Mouse (Mus musculus): Measurements from ENCODE around the gene Cdkal1.
A peak's percentile ranks its signal among the peaks of the same experiment; 100 is the strongest.

The Cdkal1 gene

DNA sequence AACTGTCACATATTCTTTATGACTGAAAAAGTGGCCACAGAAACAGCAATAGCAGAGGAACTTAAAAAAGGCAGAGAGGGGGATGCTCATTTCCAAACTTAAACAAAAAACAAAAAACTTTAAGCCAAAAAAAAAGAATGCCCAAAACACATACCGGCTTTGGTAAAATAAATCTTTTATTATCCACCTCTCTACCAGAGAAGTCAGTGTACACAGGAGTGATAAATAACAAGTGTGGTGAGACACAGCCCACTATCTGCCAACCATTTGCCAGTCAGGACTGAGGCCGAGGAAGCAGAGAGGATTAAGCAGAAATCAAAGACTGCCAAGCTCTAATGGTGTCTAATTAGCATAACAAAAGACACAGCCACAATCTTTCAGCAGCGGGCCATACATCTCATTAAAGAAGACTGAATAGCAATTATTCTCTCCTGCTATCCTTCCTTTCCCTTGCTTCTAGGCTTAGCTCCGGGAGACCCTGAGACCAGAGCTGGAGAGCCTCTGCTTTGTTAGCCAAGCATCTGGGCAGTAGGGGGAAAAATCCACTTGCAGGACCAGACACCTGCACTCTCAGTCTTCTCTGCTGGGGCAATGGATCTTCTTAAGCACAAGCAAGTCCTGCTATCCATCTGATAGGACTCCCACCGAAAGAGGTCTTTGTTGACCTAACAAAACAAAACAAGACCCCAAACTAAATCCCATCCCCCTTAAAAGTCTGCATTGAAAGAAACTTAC lies 484.6 kb downstream of the Cdkal1 start:
- no peak for ATAC-seq (ENCODE audit: insufficient number of reproducible peaks, low FRiP score, low TSS enrichment)

DNA sequence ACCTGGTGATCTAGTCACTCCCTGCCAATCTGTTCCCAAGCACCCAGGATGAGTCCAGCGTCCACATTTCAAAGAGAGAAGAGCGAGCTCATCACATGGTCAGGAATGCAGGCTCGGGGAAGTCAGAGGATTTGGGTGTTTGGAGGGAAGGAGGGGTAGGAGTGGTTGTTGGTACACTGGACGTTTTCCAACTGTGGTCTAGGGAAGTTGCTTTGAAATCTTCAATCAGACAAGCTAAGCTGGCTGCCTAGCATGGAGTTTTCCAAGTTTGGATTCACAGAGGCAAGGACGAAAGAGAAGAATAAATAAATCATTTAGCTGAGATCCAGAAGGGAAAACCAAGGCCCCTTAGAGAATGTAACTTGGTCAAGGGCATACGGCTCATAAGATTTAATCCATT lies 486.7 kb downstream of the Cdkal1 start:
- ATAC-seq (ENCODE audit: insufficient number of reproducible peaks, low FRiP score, low TSS enrichment) = no peak

DNA sequence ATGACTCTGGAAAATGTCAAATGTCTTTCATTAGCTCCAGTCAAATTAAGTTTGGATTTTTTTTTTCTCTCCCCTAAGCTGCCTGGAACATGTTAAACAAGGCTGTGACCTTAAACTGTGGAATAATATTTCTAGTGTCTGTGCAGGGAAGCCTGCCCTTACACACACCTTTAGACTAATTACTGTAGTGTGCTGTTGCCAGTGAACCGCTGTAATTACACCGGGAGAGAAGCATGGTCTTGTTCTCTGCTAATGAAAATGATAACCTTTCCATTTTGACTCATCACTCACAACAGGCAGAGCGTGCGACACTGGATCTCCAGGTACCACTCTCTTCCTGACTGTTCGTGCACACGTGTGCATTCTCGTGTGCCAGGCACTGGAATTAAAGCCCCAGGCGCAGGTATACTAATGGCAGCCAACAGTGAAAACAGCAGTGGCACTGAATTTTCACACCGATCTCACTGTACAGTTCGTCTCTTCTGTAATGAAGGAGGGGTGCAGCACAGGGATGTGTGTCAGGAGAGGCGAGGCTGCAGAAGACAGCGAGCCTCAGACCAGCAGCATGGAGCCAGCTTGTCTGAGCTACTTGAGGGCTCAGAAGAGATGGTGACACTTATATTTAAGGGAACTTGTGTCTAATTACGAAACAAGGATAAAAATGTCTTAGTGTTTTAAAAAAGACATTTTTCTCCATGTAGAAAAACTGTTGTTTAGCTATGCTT lies 490.4 kb downstream of the Cdkal1 start:
- no peak for ATAC-seq (ENCODE audit: insufficient number of reproducible peaks, low FRiP score, low TSS enrichment)

DNA sequence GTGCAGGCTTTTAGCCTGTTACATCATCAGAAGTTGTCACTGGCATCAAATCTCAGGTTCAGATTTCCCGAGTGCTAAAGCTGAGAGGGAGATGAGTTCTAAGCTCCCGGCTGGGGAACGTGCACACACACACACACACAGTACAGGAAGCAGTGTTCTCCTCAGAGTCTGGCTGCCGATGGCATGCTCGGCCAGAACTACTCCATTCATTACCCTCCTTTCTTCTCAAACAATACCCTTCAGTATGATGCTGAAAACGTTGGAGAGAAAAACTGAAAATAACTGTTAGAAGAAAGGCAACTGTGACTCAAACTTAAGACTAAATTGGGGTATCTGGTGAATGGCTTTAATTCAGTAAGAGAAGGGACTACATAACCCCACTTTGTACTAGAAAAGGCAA lies 491.5 kb downstream of the Cdkal1 start:
- no peak for ATAC-seq (ENCODE audit: insufficient number of reproducible peaks, low FRiP score, low TSS enrichment)

DNA sequence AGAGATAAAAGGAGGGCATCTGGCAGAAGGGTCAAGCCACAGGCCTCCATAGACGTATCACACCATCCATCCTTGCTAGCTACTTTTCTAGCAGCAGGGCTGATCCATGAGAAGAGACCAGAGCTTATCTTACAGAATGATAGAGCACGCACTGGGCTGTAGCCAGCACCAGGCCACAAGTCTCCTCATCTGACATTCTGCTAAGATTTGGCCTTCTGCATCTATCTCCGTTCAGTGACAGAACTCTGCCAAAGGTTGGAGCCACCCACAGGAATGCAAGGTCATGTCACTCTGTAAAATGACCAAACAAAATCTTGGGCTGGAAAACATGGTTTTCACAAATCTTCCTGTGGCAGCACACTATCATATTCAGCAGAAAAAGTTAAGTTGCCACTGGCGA lies 493.6 kb downstream of the Cdkal1 start:
- ATAC-seq (ENCODE audit: insufficient number of reproducible peaks, low FRiP score, low TSS enrichment) = no peak

DNA sequence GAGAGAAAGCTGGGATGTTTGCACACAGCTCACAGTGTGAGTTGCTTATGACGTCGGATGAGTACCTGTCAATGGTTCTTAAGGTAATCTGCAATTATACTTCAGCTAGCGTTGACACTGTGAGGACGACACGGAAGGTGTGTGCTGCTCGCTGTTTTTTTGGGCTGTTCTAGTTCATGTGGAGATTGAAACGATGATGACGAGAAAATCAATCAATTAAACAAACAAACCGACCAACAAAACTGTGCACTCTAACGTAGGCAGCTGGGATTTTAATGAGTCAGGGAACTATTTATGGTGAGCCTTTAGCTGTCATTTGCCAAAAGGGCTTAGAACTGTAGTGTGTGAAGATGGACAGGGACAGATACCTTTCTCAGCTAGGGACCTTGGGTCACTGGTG lies 494.6 kb downstream of the Cdkal1 start:
- no peak for ATAC-seq (ENCODE audit: insufficient number of reproducible peaks, low FRiP score, low TSS enrichment)

DNA sequence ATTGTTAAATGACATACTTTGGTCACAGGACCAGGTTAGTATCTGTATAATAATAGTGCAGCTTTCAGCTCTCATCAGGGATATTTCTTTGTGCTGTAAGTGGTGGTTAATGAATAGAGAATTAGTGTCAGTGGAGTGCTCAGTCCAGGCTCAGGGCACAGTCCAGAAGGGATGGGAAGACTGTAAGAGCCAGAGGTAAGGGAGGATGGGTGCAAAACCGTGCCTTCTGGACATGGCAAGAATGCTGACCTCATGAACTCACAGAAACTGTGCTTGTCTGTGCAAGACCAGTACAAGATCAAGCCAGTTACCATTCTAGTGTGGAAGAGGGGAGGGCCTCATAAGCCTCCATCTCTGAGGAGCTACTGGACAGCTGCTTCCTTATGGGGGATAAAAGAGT lies 496.1 kb downstream of the Cdkal1 start:
- no peak for ATAC-seq (ENCODE audit: insufficient number of reproducible peaks, low FRiP score, low TSS enrichment)

DNA sequence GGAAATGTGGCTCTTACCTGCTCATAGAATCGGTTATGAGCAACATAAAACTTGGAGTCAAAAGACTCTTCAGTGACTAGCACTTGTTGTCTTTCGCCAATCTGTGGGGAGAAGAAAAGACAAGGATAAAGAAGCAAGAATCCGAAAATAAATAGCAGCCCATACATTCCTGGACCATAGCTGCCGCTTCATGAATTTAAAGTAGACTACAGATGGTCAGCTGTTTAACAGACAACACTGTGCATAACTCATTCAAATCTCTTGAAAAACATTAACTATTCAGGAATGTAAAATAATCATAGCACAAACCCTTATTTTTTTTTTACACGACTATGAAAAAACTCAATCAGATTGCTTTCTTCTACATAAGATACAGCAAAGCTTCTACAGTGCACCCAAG lies 498.0 kb downstream of the Cdkal1 start:
- ATAC-seq (ENCODE audit: insufficient number of reproducible peaks, low FRiP score, low TSS enrichment) = no peak

DNA sequence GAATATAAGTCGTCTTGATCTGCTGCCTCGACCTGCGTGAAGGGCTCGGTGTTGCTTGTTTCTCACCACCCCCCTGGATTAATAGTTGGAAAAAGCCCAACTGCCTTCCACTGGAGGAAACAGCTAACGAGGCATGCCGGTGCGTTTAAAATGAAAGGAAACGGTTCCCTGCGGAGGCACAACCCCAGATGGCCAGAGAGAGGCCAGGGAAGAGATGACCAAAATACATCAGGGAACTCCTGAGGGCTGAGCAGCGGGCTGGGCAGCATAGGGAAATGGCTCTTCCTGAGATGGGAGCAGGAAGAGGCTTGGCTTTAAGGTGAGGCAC lies 499.4 kb downstream of the Cdkal1 start:
- peak; percentile 81 for ATAC-seq (ENCODE audit: insufficient number of reproducible peaks, low FRiP score, low TSS enrichment)

DNA sequence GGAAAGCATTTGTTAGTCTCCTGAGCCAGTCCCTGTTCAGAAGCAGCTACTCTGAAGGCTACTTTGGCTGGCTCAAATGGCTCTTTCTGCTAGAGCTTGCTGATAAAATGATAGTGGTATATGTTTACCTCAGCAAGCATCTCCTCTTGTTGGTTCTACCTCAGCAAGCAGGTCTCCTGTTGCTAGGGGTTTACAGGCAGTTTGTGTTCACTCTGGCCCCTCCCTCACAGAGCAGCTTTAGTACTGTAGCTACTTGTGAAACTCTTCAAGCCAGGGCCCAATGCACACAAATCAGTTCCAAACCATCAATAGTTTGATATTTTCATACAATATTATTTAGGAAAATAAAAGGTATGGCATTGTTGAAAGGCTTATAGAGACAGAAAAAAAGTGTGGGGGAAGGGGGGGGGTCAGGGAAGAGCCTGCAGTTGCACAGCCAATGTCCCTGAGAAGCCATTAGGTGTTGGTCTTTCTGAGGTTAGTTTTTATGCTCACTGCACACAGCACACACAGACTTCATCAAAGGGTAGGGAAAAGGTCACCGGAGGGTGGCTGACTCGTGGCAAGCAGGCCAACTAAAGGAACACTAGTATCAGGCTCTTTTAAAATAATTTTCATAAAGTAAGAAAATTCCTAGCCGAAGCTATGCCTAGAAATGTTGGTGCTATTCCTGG lies 499.9 kb downstream of the Cdkal1 start:
- no peak for ATAC-seq (ENCODE audit: insufficient number of reproducible peaks, low FRiP score, low TSS enrichment)

DNA sequence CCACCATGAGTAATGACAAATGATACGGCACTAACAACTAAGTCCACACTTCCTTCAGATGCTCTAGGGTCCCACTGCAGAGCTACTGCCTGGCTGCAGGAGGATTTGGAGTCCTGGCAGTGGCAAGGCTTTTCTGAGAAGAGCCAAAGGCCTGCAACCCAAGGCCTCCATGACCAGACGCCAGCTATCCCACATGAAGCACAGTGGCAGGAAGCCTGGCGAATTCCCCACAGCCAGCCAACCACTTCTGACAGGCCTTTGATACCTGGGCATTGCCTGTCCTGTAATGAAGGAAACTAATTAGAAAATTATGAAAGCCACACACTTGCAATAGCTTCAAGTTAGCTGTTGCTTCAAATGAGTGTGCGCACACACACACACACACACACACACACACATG lies 500.5 kb downstream of the Cdkal1 start:
- no peak for ATAC-seq (ENCODE audit: insufficient number of reproducible peaks, low FRiP score, low TSS enrichment)

DNA sequence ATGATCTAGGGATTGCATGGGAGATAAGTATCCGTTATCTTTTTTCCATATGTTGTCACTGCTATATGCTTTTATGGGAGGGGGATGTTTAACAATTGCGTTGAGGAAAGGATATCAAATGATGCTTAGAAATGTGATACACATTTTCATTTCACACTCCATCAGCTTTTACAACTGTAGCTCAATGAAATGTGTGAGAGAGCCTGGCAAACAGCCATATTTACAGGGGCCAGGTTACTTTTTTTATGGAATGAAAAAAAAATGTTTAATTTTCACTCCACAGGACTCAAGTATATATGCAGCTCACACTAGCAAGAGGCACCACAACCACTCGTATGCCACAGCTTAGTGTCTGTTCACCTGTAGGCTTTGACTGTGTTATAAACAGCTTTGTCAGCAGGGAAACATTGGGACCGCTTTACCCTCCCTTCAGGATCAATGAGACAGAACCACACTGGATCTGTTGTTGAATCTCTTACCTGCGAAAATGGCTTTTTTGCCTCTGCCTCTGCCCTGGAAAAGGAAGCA lies 501.5 kb downstream of the Cdkal1 start:
- no peak for ATAC-seq (ENCODE audit: insufficient number of reproducible peaks, low FRiP score, low TSS enrichment)

DNA sequence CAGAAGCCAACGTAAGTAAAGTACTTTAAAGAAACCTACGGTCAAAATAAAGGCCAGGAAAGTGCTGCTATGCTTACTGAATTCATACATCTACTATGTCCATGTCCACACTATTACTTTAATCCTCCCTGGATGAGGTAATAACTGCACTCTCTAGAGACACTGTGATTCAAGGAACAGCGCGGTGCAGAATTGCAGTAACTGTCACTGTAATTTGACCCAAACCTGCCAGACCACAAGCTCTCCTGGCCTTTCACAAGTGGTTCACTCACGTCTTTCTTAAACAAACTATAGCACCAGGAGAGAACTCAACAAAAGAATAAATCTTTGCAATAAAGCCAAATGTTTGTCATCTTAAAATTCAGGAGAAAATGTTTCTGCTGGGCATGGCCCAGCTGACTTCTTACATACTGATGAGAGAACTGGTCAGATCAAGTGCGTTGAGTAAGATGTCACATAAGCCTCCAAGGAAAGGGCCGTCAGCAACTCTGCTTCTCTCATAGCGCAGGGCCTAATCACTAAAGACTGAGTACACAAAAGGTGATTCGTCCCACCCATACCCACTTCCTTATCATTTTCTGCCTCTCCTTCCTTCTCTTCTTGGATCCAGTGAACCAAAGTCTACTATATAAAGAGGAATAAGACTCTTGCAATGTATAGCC lies 504.3 kb downstream of the Cdkal1 start:
- ATAC-seq (ENCODE audit: insufficient number of reproducible peaks, low FRiP score, low TSS enrichment) = no peak

DNA sequence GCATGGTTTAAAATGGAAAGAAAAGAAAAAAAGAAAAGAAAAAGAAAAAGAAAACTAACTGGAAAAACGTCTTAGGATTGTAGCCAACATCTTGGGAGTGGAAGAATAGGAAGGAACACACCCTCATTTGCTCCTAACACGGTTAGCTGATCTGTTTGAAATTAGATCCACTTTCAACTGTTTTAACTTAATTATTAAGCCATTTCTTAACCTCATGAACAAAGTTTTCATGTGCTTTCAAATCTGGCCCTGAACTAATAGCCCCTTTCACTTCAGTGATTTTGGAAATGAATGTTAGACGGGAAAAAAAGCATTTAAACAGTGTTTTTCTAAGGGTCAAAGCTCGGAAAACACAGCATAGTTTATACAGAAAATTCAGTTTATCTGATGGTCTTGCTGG lies 505.5 kb downstream of the Cdkal1 start:
- ATAC-seq (ENCODE audit: insufficient number of reproducible peaks, low FRiP score, low TSS enrichment) = no peak

DNA sequence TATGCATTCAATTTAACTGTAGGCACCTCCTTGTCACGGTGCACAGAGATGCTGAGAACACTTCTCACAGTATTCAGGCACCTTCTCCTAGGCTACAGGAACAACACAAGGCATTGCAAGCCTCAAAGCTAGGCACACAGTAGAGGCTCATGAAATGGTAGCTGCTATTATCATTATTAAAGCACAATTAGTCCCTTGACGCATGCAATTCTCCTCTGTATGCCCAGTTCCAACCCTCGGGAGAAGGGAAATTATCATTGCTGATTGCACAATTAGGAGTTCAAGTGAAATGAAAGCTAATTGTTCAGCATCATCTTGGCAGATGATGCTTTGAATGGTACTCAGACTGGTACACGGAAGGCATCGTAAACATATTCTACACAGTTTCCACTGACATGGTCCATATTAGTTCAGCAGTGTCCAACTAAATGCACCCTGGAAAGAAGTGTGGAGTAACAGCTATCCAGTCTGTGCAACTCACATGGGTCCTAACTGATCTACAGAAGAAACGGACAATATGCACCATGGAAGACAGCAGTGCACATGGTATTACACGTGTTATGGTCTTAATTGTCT lies 506.0 kb downstream of the Cdkal1 start:
- no peak; the same call in 1 of the 2 replicates for ATAC-seq (ENCODE audit: insufficient number of reproducible peaks, low FRiP score, low TSS enrichment)

DNA sequence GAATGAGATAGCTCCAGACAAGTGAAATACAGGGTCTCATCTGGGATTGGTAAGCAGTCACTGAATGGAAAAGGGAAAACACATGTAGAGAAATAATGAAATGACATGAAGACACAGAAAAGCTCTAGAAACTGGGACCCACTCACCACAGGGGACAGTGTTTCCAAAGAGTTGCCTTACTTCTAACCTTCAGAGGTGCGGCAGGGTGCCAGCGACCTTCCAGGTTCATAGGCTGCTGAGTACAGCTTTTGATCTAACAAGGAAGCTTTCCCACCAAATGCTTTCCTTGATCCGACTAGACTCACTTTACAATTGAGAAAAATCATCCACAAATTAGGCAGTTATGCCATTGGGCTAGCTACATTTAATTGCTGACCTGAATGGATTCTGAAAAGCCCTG lies 507.1 kb downstream of the Cdkal1 start:
- ATAC-seq (ENCODE audit: insufficient number of reproducible peaks, low FRiP score, low TSS enrichment) = no peak

DNA sequence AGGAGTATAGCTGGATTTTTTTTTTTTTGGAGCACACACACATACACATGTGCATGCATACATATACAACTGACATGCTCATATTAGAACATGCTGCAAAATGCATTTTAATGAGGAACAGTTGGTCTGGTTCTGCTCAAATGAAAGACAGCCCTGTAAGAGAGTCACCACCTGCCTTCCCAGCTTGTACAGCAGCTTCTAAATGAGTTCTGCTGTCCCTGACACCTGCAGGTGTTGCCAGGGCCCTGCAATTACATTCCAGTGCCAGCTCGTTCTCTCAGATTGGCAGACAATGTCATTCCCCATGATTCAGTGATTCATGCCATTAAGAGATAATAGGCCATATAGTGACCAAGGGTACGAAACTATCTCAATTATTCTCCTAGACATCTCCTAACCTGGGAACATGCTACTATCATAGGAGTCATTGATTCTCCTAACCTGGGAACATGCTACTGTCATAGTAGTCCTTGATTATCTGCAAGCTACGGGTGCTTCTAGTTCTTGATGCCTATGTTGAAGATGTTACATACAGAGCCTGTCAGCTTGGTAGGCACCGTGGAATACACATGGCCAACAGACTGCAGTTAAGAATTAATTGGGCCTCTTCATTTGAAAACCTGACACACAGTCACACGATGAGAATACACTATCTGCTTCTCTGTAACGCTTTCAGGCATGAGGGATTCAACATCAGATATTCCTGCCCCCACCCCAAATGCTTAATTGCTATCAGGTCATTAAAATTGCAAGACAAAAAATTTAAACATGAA lies 522.6 kb downstream of the Cdkal1 start:
- ATAC-seq (ENCODE audit: insufficient number of reproducible peaks, low FRiP score, low TSS enrichment) = no peak

DNA sequence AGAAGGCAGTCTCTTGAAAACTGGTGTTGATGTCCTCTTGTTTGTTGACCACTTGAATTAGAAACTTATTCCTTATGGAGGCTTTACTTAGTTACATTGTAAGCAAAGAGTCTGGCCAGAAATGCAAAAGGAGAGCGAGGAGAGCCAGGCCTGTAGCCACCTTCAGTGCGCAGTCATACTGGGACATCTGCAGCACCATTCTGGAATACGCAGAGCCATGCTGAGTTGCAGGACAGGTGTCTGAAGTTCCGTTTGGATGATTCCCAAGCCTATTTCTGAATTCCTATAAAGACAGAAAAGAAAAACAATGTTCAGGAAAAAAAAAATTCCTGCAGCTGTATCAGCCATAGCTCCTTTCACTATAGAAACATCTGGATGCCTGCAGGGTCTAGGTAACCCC lies 529.5 kb downstream of the Cdkal1 start:
- peak; percentile 46; the same call in 1 of the 2 replicates for ATAC-seq (ENCODE audit: insufficient number of reproducible peaks, low FRiP score, low TSS enrichment)

DNA sequence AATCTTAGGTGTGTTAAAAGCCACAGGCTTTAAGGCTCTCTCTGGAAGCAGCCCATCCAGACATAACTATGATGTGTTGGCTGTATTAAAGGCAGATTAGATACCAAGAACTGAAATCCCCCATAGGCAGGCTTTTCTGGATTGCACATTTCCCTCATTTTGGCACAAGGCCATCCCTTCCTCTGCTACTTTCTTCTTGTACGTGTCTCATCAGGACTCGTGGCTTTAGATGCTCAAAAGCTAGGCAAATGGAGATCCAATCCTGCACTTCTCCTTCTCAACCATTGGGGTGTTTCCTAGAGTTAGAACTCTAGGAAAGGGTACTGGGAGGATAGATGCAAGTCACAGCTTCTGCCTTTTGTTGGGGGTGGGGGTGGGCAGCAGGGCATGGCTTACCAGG lies 535.1 kb downstream of the Cdkal1 start:
- no peak for ATAC-seq (ENCODE audit: insufficient number of reproducible peaks, low FRiP score, low TSS enrichment)

DNA sequence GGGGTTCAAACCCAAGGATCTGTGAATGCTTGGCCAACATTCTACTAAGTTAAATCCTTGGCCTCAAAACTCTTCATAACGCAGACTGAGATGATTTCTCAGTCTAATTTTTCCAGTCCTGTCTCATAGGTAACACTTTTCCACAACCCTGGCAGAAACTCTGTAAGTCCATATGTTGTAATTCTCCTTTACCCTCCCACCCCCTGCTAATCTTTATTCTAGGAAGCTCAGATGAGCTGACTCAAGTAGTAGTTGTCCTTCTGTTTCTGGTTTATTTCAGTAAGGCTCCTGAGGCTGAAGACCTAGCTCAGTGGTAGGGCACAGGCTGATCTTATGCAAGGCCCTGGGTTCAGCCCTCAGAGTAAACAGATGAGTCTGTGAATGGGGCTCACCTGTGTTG lies 537.8 kb downstream of the Cdkal1 start:
- no peak for ATAC-seq (ENCODE audit: insufficient number of reproducible peaks, low FRiP score, low TSS enrichment)

Data from cerebellum, adult (tissue).